Mouse (Mus musculus) cortical plate, adult 2 months (tissue): ENCODE data around the gene Mpp2. TPM values are rescaled to one million over a fixed set of nuclear protein-coding genes. Genes with fewer than 3 reads are reported as not detected.
A peak's percentile ranks its signal among the peaks of the same experiment; 100 is the strongest.

Experiments used
- H3K27ac ChIP-seq: fragments of 200-500 bp; 2 replicates; pipeline ENCODE4 v1.5.1; 2012; ENCODE audit warnings: low read length, control low read depth, inconsistent platforms; ENCODE audit not compliant: insufficient read depth
- H3K4me1 ChIP-seq: fragments of 200-500 bp; 2 replicates; pipeline ENCODE4 v1.6.1; 2011; ENCODE audit warnings: low read length; ENCODE audit not compliant: control insufficient read depth, insufficient read depth
- H3K4me3 ChIP-seq: fragments of 200-500 bp; 2 replicates; pipeline ENCODE4 v1.5.1; 2011; ENCODE audit warnings: mild to moderate bottlenecking, low read length, control low read depth; ENCODE audit not compliant: insufficient read depth
- CTCF ChIP-seq: fragments of 200-500 bp; IDR thresholded peaks from 2 replicates; pipeline ENCODE4 v1.5.1; 2011; ENCODE audit warnings: mild to moderate bottlenecking, control low read depth, low read length; ENCODE audit not compliant: insufficient read depth; ENCODE audit errors: extremely low read depth
- POLR2A ChIP-seq: fragments of 200-500 bp; IDR thresholded peaks from 2 replicates; pipeline ENCODE4 v1.6.1; 2011; ENCODE audit warnings: mild to moderate bottlenecking, low read length, control low read depth; ENCODE audit not compliant: insufficient read depth; ENCODE audit errors: extremely low read depth
- polyA plus RNA-seq: library from polyadenylated mRNA; depleted of rRNA; stranded (reverse); fragments of >200 nt; gene quantifications from 2 replicates; pipeline ENCODE4 v1.2.3, GENCODE M21; 2012

Mpp2 gene
- polyA plus RNA-seq, 1 experiment, result 128 TPM

GRCm38 (mm10) chr11:102082322-102082721, 6.0 kb downstream of the Mpp2 start:
- TF ChIP-seq CTCF (no peak), POLR2A (no peak)
- Histone ChIP-seq H3K4me3 (peak overlapping the region; percentile 15), H3K4me1 (peaks cover 6% of the 10 kb centered on the region), H3K27ac (no peak overlapping the region)

GRCm38 (mm10) chr11:102073722-102074121, 14.6 kb downstream of the Mpp2 start:
- TF ChIP-seq POLR2A, result no peak
- no peak for TF ChIP-seq CTCF
- no peak overlapping the region for H3K27ac ChIP-seq
- H3K4me3 ChIP-seq, result no peak overlapping the region
- peaks cover 2% of the 10 kb centered on the region; the same call in 1 of the 2 replicates for H3K4me1 ChIP-seq

- Histone ChIP-seq H3K4me3 (no peak overlapping the region), H3K27ac (no peak overlapping the region), H3K4me1 (peaks cover 2% of the 10 kb centered on the region; the same call in 1 of the 2 replicates)
- TF ChIP-seq POLR2A (no peak), CTCF (no peak)
Measured at GRCm38 (mm10) chr11:102072729-102073128, 15.6 kb downstream of the Mpp2 start.

GRCm38 (mm10) chr11:102070426-102070825, 17.9 kb downstream of the Mpp2 start:
- Histone ChIP-seq H3K4me1 (peaks cover 2% of the 10 kb centered on the region; the same call in 1 of the 2 replicates), H3K27ac (no peak overlapping the region), H3K4me3 (no peak overlapping the region)
- TF ChIP-seq POLR2A (no peak), CTCF (no peak)

GRCm38 (mm10) chr11:102069633-102070032, 18.7 kb downstream of the Mpp2 start:
- TF ChIP-seq POLR2A (no peak), CTCF (no peak)
- H3K4me1 ChIP-seq, result peaks cover 2% of the 10 kb centered on the region; the same call in 1 of the 2 replicates
- H3K27ac ChIP-seq, result no peak overlapping the region
- no peak overlapping the region for H3K4me3 ChIP-seq

GRCm38 (mm10) chr11:102068969-102069368, 19.3 kb downstream of the Mpp2 start:
- TF ChIP-seq POLR2A (no peak), CTCF (peak; percentile 51)
- H3K4me1 ChIP-seq, result peaks cover 2% of the 10 kb centered on the region; the same call in 1 of the 2 replicates
- H3K4me3 ChIP-seq, result no peak overlapping the region
- no peak overlapping the region for H3K27ac ChIP-seq

- no peak overlapping the region for H3K27ac ChIP-seq
- TF ChIP-seq POLR2A (no peak), CTCF (no peak)
- no peaks in the 10 kb centered on the region for H3K4me1 ChIP-seq
- H3K4me3 ChIP-seq, result no peak overlapping the region
Measured at GRCm38 (mm10) chr11:102063076-102063475, 25.2 kb downstream of the Mpp2 start.

- TF ChIP-seq POLR2A (no peak), CTCF (no peak)
- Histone ChIP-seq H3K27ac (no peak overlapping the region), H3K4me1 (no peaks in the 10 kb centered on the region), H3K4me3 (no peak overlapping the region)
Measured at GRCm38 (mm10) chr11:102061941-102062473, 26.3 kb downstream of the Mpp2 start.

GRCm38 (mm10) chr11:102061236-102061940, 26.9 kb downstream of the Mpp2 start:
- Histone ChIP-seq H3K27ac (no peak overlapping the region), H3K4me1 (no peaks in the 10 kb centered on the region), H3K4me3 (peak overlapping the region; percentile 7; the same call in 1 of the 2 replicates)
- TF ChIP-seq CTCF, result peak; percentile 95
- no peak for TF ChIP-seq POLR2A

- no peak overlapping the region for H3K4me3 ChIP-seq
- H3K27ac ChIP-seq, result no peak overlapping the region
- no peaks in the 10 kb centered on the region for H3K4me1 ChIP-seq
- TF ChIP-seq CTCF (peak; percentile 52), POLR2A (no peak)
Measured at GRCm38 (mm10) chr11:102053847-102054246, 34.5 kb downstream of the Mpp2 start.
